Mouse (Mus musculus) brain, adult 2 months (tissue): ENCODE measurements around the gene Ncoa6.
"Not testable (repeated sequence)": the region's sequence is repeated elsewhere in the genome, so short reads cannot be mapped to it uniquely, and the experiment has no call there.

Experiments
- DNase-seq: peaks from one replicate; pipeline ENCODE4 v3.0.0; 2011; ENCODE audit warnings: low read depth, low spot score

Gene Ncoa6

GRCm38 (mm10) chr2:155473570-155474088, at the start of gene Ncoa6:
Ncoa6 (minus strand) TSS chr2:155473894.
- DNase-seq, result peak; percentile 90

GRCm38 (mm10) chr2:155518531-155519270, 45.0 kb upstream of the Ncoa6 start:
- no peak for DNase-seq

- peak; percentile 100 for DNase-seq
Observed at GRCm38 (mm10) chr2:155517455-155518423, 44.0 kb upstream of the Ncoa6 start, which contains the start of the genes Acss2 and Ggt7. Acss2 (plus strand) TSS chr2:155517948. Ggt7 (minus strand) TSS chr2:155518237.

- DNase-seq, result peak; percentile 87
Observed at GRCm38 (mm10) chr2:155515941-155516340, 42.2 kb upstream of the Ncoa6 start.

GRCm38 (mm10) chr2:155514666-155515065, 41.0 kb upstream of the Ncoa6 start:
- DNase-seq, result peak; percentile 95

GRCm38 (mm10) chr2:155513543-155513942, 39.8 kb upstream of the Ncoa6 start:
- DNase-seq, result peak; percentile 89

GRCm38 (mm10) chr2:155512479-155512878, 38.8 kb upstream of the Ncoa6 start:
- DNase-seq, result peak; percentile 91

- peak; percentile 87 for DNase-seq
Observed at GRCm38 (mm10) chr2:155507721-155508470, 34.2 kb upstream of the Ncoa6 start.

- no peak for DNase-seq
Observed at GRCm38 (mm10) chr2:155505811-155506210, 32.1 kb upstream of the Ncoa6 start.

- peak; percentile 67 for DNase-seq
Observed at GRCm38 (mm10) chr2:155504440-155505355, 31.0 kb upstream of the Ncoa6 start.

GRCm38 (mm10) chr2:155502596-155502995, 28.9 kb upstream of the Ncoa6 start:
- peak; percentile 61 for DNase-seq

GRCm38 (mm10) chr2:155490998-155491397, 17.3 kb upstream of the Ncoa6 start:
- no peak for DNase-seq

- peak; percentile 88 for DNase-seq
Observed at GRCm38 (mm10) chr2:155482021-155482420, 8.3 kb upstream of the Ncoa6 start.

GRCm38 (mm10) chr2:155472671-155473569, 774 bp downstream of the Ncoa6 start:
- DNase-seq, result peak; percentile 60

GRCm38 (mm10) chr2:155466861-155467260, 6.8 kb downstream of the Ncoa6 start:
- no peak for DNase-seq

- DNase-seq, result peak; percentile 26
Observed at GRCm38 (mm10) chr2:155453591-155453990, 20.1 kb downstream of the Ncoa6 start.

GRCm38 (mm10) chr2:155451256-155451655, 22.4 kb downstream of the Ncoa6 start:
- no peak for DNase-seq

GRCm38 (mm10) chr2:155447906-155448305, 25.8 kb downstream of the Ncoa6 start:
- not testable (repeated sequence) for DNase-seq

GRCm38 (mm10) chr2:155443446-155443845, 30.2 kb downstream of the Ncoa6 start:
- DNase-seq, result no peak
